1 mouse cellular context compared by ENCODE assay signal in genomic region chr11:59216955-59217354, GRCm38 (mm10).
TF ChIP-seq lines count a peak whose summit lies in the region.

No protein-coding gene starts in this region.

TF ChIP-seq in MEL, 35 proteins besides CTCF, POLR2A, EP300 and RAD21:
- TF ChIP-seq GATA1 (IDR thresholded peaks at IDR 0.05; ENCODE audit: low read depth, low read length): 0 out of 2 replicates have a peak, but pooled peaks have one; percentile 24
- TF ChIP-seq SIN3A (IDR thresholded peaks at IDR 0.05; ENCODE audit: low read length): peak; percentile 27; the same call in 1 of the 2 replicates
- peak; percentile 88 for TF ChIP-seq MAX (IDR thresholded peaks at IDR 0.05; ENCODE audit: low read length)
- peak; percentile 68 for TF ChIP-seq TAL1 (IDR thresholded peaks at IDR 0.05; ENCODE audit: low read length)
- no peak for TF ChIP-seq ZMIZ1 (IDR thresholded peaks at IDR 0.05; ENCODE audit: low read depth, low read length)
- TF ChIP-seq ZKSCAN1 (IDR thresholded peaks at IDR 0.05; ENCODE audit: low read depth, low read length): no peak
- peak; percentile 34 for TF ChIP-seq CHD2 (IDR thresholded peaks at IDR 0.05; ENCODE audit: low read length)
- TF ChIP-seq MXI1 (IDR thresholded peaks at IDR 0.05; ENCODE audit: low read depth, low read length): peak; percentile 79
- peak; percentile 84 for TF ChIP-seq MYC (IDR thresholded peaks at IDR 0.05; ENCODE audit: low read depth, low read length)
TF ChIP-seq in MEL: peak in this region for 7.
